Mouse (Mus musculus): ENCODE results near the gene Kcnk3.

DNA sequence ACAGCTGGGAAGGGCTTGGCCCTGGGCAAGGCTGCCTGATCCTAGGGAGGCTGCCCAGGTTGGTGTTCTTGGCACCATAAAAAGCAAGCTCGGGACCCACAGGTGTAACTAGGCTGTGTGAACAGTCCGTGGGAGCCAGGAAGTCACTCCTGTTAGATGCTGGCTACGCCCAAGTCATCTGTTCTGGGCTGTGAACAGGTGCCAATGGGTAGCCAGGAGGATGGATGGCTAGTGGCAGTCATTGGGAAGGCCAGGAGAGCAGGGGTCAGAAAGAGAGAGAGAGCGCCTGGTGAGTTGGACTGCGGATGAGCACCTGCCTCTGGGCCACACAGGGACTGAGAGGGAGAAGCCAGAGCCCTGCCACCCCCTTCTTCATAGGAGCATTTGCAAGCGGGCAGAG is 17.7 kb downstream of the Kcnk3 start:
- TF ChIP-seq CTCF (IDR thresholded peaks at IDR 0.05) (no peak), EP300 (IDR thresholded peaks at IDR 0.05) (no peak)

All from lung, postnatal 0 days (tissue).